Mouse (Mus musculus): ENCODE measurements around the gene Oaz3.

DNA sequence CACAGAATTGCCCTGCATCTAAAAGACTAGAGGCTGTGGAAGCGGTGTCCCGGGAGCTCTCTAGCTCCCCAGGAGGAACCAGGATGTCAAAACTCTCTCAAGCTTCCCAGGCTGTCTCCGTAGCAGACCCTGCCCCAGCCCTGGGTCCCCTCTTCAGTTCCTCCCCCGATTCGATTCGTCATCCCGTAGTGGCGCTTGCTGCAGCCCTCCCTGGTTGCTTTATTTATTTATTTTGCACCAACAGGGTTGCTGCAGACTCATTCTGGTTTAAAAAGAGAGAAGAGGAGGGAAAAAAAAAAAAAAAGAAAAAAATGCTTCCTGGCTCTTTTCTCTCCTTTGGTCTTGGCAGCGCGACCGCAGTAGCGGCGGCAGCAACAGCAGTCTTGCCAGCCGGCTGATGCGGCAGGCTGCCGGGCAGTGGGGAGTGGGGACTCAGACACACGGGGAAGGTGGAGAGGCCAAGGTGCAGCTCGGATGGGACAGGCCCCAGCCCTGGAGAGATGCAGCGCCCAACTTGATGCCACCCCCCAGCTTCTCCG is 44.7 kb downstream of the Oaz3 start:
- TF ChIP-seq CTCF (conservative IDR thresholded peaks at IDR 0.05; ENCODE audit: low read length) (no peak), POU5F1 (IDR thresholded peaks at IDR 0.05; ENCODE audit: borderline replicate concordance, low read length) (no peak), NANOG (IDR thresholded peaks at IDR 0.05; ENCODE audit: borderline replicate concordance, low read length) (no peak)

Measured in E14TG2a.4 (cell line).